Mouse (Mus musculus) ZHBTc4 (cell line): ENCODE results near the gene Actn1.

ENCODE experiments used
- DNase-seq: peaks from one replicate; pipeline ENCODE4 v3.0.0-alpha.2; 2011; ENCODE audit warnings: low read depth, low spot score

Actn1 gene

DNA sequence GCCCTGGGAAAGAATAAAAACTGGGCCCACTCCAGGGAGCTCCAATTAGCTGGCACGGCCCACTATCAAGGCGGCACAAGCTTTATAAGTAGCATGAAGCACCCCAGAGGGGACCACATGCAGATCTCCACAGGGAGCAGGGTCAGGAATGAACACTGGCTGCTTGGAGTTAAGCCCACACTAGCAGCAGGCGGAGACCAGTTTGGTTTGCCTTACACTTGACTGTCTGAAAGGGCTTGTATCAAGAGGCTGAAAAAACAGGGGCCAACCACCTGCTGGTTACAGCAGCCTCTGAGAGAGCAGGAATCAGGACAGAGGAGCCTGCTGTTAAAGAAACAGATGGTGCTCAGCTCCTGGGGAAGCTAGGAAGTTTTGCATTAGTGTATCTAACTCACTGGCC lies 32.3 kb downstream of the Actn1 start:
- peak; percentile 94 for DNase-seq

DNA sequence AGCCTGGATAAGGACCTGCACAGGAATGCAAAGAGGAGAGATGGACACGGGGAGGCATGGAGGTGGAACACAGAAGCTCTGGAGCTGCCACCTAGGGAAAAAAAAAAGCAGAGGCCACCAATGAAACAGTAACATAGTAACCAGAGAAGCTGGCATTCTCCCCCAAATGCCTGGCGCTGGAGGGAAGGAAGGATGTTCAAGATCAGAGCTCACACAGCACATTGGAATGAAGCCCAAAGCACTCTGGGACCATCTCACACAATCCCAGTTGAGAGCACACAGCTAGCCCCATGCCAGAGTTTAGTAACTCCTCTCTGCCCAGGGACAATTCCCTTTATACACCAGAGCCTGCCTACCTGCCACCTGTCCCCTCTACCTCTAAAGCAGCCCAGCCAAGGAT lies 34.1 kb downstream of the Actn1 start:
- no peak for DNase-seq

DNA sequence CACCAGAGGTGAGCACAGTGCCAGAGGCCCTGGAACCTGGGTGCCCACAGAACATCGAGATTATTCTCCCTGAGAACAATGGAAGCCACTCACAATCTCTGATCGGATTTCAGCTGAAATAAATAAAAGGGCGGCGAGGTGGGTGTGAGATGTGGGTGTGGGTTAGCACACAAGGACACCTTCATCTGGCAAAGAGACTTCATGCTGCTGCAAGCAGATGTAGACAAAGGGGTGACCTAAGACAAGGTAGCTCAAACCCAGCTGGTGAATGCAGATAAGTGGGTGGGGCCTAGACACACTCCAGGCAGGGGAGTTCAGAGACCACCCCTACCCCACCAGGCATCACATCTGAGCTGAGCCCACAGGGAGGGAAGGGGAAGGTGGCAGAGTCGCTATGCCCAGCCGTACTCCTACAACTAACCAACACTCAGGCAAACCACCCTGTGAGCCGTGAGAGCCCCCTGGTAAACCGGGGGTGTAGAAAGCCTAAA lies 35.9 kb downstream of the Actn1 start:
- peak; percentile 71 for DNase-seq

DNA sequence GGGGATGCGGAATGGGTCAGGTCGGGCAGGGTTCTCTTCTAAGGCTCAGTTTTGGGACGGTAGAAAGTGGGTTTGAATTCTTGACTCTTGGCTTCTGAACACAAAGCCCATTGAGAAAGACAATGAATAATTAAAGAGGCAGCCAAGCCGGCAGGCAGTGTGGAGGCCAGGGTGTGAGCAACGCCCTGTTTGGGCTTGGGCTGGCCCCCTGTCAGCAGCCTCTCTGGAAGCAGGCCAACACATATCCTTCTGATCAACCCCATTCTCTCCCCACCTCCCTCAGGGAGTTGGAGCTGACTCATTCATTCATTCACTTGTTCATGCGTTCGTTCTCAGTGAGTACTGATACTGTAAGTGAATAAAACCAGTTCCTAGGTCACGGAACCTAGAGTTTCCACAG lies 36.7 kb downstream of the Actn1 start:
- DNase-seq: peak; percentile 91

DNA sequence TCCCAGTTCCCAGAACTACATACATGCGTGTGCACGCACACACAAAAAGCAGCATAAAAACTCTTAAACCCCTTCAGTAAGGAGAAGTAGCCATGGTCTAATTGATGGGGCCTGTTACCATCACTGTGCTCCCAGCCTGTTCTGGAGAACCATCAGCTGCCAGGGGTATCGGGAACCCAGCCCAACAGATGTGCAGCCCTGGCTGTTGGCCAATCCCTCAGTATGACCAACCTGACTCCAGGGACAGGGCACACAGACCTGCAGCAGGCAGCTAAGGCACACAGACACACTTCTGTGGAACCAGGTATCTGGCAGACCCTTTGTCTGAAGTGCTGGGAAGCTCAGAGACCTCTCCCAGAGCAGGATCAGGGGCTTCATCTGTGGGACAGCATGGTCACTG lies 37.7 kb downstream of the Actn1 start:
- no peak for DNase-seq

DNA sequence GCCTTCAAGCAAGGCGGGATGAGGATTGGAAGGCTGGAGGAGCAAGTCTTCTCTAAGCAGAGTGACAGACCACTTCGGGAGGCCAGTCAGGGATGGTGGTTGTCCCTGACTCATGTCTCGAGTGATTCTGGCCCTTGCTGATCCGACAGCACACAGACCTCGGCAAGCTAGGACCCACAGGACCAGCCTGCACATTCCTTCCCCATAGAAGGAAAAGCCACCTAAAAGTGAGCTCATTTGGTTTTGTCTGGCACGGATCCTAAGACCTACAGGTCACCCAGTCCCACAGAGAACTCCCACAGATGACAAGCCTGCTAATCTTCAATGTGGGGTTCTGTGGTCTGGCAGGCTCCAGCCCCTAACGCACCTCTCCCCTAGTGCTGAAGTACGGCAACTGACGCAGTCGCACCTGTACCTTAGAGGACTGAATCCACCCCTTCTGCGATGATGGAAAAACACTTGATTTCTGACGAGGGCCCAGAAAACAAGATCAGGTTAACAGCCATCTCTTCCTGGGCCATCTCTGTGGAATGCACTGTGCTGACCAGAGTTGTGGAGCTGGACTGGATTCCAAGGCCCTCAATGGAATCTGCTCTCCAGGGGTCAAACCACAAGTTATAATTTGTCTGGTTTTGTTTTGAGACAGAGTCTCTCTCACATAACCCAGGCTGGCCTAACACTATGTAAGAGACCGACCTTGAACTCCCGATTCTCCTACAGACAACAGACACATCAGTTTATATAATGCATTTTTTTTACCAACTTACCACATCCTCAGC lies 39.7 kb downstream of the Actn1 start:
- DNase-seq: no peak

DNA sequence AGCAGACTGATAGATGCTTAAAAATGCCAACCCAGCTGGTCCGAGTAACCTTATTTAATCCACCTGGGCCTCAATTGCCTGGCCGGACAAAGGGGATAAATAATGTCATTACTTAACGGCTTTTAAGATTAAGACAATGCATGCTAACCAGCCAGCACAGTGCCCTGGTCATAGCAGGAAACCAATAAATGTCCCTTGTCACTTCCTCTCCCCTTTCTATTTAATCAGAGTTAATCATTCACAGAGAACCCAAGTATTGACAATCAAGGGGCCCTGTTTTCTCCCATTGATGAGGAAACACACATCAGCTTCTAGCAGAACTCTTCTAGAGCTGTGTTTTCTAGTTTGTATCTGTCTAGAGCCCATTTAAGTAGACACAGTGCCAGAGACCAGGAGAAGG lies 41.4 kb downstream of the Actn1 start:
- DNase-seq: no peak

DNA sequence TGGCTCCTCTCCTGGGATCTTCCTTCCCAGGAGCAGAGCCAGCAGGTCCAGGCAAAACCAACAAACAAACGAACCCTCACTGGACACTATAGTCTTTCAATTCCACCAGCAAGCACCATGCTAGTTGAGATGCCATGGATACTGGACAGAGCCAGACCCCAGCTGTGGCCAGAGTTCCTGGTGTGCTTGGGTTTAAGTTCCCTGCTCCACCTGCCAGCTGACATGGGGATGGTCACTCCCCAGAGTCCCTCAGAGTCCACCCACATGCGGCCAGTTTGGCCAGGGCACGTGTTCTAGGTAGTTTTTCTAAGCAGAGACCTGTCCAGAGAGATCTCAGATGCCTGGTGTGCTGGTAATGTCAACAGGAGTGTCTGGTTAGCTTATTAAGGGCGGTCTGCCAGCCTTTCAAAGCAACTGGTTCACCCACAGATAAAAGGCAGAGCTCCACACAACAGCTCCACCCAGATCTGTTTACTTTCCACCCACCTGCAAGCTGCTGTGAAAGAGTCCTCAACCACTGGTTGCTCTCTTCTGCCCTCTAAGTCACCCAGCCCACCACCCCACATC lies 42.0 kb downstream of the Actn1 start:
- no peak for DNase-seq

DNA sequence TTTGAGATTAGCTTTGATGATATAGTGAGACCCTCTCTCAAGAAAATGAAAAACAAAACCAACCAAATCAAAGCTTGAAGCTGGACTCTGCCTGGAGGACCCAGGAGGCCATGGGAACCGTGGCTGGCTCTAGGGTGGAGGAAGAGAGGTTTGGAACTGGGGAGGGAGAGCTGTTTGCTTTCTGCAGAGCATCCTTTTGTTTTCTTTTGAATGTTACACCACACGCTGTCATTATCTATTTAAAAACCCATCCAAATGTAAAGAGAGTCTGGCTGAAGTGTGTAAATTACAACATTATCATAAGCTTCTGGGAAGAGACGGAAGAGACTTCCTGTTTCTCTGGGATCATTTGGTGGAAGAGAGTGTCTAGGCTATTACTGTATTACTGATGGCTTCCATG lies 43.1 kb downstream of the Actn1 start:
- peak; percentile 47 for DNase-seq

DNA sequence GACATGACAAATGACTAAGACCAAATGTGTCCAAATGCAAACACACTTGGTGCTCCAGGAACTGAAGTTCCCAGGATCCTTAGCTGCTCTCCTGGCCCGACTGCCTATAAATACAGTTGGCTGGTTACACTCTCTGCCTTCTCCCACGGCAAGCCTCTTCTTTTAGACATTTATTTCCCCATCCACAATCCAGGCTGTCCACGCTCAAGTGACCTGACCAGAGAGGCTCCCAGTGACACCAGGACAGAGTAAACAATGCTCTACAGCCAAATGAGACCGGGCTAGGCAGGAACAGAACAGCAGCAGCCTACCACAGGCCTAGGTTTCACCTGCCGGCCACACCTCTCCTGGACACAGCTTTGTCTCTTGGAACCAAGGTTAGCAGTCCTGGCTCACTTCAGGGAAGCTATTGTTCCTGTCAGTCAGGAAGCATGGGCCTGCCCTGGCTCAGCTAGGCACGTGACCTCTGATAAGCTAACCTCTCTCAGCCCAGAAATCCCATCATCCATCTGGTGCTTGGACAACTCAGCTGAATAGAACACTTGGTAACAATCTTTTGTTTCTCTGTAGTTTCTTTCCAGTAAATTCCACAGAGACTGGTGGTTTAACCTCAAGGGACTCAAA lies 43.8 kb downstream of the Actn1 start:
- peak; percentile 93 for DNase-seq

DNA sequence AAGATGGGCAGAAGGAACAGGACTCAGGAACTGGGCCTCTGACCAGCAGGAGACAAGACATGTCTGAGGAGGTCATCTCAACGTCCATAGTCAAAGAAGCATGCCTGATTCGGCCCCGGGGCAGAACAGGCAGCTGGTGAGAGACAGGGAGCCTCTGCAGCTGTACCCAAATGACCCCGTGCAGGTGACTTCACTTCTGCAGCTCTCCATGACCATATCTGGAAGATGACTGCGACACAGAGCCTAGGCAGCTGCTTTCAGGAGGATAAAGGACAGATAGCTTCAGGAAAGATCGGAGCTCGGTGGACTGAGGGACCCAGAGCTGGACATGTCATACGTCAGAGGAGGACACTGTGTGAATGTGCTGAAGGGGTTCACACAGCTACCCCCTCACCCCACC lies 46.4 kb downstream of the Actn1 start:
- no peak for DNase-seq

DNA sequence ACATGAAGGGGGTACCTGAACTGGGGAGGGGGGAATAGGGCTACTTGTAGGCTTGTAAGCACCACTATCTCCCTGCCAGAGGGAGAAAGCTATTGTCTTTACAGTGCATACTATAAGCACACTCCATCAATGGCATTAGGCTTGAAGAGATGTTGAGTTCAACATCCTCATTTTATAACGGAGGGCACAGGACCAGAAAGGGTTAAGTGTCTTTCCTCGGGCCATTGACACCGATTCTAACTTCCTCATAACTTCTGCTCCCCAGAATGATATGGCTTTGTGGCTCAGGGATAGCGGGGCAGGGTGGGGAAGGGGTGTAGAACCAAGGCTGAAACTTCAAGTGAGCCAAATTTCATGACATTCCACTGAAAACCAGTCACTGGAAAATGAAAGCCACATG lies 46.9 kb downstream of the Actn1 start:
- DNase-seq: no peak

DNA sequence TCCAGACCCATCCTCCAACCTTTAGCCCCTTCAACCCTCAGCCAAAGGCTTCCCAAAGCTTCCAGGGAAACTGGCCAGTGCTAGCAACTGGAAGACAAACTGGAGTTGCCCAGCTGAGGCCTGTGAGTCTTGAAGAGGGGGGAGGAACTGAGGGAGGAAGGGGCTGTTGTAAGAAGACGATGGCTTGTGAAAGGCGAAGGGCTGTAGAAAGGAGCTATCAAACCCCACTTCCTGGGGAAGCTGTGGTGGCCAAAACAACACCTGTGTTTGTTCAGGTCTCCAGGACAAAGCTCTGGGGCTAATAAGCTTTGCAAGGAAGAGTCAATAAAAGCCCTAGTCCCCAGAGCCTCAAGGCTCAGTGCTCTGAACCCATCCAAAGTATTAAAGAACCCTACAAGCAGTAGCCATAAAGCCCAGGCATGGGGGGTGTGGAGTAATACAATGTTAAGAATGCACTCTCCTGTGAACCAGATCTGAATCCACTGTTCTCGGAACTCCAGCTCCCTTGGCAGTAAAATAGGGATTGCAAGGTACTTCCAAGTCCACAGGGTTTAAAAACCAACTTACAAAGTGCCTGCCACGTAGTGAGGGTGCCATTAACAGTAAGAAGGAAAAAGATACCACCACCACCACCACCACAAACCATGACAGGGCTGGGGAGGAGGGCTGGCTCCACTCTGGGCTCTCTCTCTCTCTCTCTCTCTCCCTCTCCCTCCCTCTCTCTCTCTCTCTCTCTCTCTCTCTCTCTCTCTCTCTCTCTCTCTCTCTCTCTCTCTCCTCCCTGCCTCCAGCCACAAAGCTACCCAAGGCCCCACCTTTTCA lies 49.2 kb downstream of the Actn1 start:
- no peak for DNase-seq

DNA sequence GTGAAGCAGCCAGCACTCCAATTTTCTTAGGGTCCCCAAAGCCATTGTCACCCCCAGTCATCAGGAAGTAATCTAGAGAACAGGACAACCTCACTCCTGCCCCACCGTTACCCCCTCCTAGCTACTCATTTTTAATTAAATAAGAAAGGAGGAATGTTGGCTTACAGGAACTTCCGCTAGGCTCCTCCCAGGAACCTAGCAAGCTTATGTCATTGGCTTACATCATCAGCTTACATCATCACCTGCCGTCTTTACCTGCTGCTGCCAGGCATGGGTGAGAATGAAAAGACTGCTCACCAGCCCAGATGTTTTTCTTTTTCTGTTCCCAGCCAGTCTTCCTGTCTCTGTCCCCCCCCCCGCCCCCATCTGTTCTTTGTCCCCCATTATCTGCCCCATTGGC lies 50.3 kb downstream of the Actn1 start:
- DNase-seq: peak; percentile 47

DNA sequence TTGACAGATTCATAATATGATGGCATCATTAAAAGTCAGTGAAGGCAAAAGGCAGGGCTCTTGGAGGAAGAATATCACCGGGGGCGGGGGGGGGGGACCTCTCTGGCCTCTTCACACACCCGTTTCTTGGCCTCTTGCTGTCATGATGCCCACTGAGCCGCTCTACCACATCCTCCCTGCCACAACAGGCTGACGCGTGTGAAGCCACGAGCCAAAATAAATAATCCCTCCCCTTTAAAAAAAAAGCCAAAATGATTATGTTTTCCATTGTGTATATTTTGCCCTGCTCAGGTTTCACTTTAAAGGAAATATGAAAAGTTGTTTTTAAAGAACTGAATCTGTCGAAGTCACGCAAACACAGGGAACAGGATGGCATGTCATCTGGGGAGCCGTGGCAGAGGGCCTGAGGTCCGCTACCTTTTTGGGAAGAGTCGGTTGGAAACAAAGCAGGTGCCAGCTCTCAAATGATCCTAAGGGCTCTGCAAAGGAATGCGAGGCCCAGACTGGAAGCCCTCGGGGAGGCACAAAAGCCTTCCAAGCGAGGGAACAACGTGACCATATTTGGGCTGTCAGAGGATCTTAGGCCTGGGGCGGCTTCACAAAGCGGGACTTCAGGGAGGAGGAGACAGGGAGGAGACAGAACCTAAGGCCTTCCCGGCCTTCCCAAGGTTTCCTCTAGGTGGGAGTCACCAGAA lies 51.9 kb downstream of the Actn1 start:
- DNase-seq: peak; percentile 84

DNA sequence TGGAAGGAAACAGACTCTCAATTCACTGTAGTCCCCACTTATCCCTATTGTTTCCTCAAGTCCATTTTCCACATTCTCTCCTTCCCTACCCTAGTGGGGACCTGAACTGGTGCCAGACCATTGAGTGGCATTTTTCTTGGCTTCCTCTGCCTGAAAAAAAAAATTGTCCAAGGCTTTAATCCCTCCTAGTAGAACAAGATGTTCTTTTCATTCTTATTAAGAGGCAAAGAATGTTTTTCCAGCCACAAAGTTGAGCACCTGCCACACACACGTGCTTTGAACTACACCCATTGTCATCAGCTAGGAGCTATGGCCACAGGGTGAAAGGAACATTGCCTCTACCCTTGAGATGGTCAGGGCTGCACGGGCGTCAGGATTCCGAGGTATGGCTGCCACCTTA lies 56.9 kb downstream of the Actn1 start:
- DNase-seq: no peak

DNA sequence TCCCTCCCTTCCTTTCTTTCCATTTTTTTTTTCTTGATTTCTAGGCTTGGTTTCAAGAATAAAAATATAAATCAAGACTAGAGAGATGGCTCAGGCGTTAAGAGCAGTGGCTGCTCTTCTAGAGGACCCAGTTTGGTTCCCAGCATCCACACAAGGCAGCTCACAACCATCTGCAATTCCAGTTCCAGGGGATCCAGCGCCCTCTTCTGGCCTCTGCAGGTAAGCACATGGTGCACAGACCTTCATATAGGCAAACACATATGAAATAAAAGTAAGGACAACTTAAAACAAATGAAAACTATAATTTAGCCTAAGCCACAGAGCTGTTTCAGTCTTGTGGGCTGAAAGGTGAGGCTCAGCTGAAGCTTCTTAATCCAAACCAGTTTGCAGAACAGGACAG lies 60.4 kb downstream of the Actn1 start:
- peak; percentile 56 for DNase-seq

DNA sequence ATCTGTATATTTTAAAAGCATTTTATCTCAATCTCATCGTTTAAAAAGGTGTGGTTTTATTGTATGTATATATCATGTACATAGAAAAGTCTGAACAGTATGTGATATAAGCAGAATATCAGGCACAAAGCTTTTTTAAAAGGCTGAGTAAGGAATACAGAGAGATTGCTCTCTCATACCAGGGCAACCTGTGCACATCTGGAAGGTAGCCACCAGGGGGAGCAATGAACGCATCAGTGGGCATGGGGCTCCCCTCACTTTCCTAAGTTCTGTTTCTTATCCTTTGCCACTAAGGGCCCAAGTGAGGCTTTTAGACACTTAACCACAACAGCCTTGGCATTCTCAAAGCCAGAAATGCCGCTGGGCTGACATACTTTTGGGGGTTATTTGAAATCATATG lies 61.7 kb downstream of the Actn1 start:
- peak; percentile 82 for DNase-seq

DNA sequence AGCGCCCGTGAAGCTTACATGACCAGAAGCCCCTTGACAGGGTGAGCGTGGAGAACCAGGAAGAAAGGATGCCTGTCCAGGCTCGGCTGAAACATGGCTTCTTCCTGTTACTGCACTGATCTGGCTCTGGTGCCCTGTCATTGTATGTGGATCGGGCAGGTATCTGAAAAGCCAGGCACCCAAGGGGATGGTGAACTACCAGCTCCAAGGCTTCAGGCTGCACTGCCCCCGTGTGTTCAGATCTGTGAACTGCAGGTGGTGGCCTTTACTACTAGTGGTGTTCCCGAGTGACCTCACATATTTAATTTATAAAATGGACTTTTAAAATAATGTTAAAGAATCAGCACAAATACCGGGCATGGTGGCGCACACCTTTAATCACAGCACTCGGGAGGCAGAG lies 62.8 kb downstream of the Actn1 start:
- DNase-seq: peak; percentile 88

DNA sequence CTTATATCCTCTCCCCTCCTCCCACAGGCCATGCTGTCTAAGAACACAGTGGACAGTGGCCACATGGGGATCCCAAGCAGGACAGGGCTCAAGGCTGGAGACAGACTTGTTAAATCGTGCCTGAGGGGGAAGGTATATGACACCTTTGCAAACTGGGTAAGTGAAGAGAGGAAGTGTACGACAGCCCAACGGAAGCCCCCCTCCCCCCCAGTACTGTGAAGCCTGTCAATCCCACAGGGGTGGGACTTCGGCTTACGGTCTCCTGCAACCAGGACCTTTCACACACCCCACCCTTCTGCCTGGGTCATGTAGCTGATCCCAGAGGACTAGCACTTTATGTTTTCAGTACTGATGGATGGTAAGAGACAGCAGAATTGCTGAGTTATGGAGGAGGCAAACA lies 68.4 kb downstream of the Actn1 start:
- peak; percentile 55 for DNase-seq

DNA sequence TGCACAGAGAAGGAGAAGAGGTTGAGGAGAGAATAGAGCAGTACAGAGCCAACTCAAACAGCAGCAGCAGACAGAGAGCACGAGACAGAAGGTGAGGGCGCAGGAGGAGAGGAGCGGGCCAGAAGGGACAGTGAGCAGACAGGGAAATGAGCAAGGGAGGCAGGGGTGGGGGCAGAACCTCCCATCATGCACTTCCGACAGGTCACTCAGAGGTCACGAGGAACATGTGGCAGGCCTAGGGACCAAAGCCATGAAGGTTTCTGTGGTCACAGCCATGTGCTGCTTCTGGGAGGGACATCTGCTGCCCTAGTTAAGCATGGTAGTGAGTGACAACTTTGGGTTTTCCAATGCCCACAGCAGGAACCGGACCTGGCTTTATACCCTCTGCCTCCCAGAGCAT lies 68.8 kb downstream of the Actn1 start:
- DNase-seq: peak; percentile 53

DNA sequence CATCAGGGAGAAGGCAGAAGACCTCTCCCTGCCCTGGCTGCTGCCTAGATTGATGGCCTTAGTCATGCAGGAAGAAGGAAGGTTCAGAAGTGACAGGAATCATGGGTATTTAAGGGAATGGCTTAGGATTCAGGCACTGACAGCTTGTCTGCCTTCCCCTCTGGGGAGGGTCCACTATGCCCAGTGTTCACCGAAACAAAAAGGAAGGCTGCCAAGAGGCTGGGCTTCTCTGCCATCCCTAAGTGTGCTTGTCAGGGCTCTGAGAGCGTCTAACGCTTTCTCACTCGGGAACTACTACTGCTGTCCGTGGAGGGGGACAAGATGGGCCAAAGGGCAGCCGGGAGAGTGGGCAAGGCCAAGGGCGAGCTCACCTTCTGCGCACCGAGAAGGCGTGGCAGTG lies 69.3 kb downstream of the Actn1 start:
- no peak for DNase-seq
